Mouse (Mus musculus) layer of hippocampus, adult 2 months (tissue): ENCODE data around the gene Tfcp2. TPM values are rescaled to one million over a fixed set of nuclear protein-coding genes. Genes with fewer than 3 reads are reported as not detected.

Source experiments
- DNase-seq, 2 experiments: peaks; one replicate each; pipeline ENCODE4 v3.0.0; 2022; ENCODE audit warnings: low spot score in 2 of 2
- H3K27ac ChIP-seq: fragments of 200-600 bp; 2 replicates; pipeline ENCODE4 v1.8.1; 2022
- H3K4me3 ChIP-seq: fragments of 200-600 bp; 2 replicates; pipeline ENCODE4 v1.8.1; 2022; ENCODE audit warnings: mild to moderate bottlenecking
- CTCF ChIP-seq: fragments of 200-600 bp; conservative IDR thresholded peaks from 2 replicates; pipeline ENCODE4 v1.8.1; 2022; ENCODE audit warnings: antibody characterized with exemption, mild to moderate bottlenecking, moderate library complexity
- total RNA-seq, 2 experiments: library from RNA; stranded (reverse); gene quantifications; 2 replicates each; pipeline ENCODE4 v1.2.3; 2021

Gene Tfcp2
- total RNA-seq, 2 experiments from 2014 or later = 29.3 to 31.0 TPM

DNA sequence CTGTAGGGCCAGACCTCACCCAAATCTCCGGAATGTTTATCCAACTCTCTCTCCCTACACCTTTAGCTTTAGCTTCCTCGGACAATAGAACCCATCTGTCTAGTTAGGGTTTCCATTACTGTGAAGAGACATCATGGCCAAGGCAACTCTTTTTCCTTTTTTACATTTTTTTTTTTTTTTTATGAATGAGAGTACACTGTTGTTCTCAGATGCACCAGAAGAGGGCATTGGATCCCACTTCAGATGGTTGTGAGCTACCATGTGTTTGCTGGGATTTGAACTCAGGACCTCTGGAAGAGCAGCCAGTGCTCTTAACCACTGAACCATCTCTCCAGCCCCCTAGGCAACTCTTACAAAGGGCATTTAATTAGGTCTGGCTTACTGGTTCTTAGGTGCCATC, 86.4 kb downstream of the Tfcp2 start:
- H3K27ac ChIP-seq = no peak overlapping the region
- no peak for DNase-seq
- H3K4me3 ChIP-seq = no peak overlapping the region
- peak; percentile 57 for TF ChIP-seq CTCF

DNA sequence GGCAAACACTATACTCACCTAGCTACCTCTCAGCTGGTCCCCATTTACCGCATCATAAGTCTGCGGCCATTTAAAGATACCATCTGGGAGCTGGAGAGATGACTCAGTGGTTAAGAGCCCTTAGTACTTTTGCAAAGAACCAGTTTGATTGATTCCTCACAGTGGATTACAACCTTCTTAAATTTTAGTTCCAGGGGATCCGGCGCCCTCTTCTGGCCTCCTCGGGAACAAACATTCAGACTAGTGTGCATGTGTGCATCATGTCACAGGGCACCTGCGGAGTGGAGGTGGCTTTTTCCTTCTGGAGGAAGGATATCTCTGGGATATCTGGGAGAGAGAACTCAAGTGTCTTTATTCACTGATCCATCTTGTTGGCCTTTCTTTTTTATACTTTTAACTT, 88.1 kb downstream of the Tfcp2 start:
- Histone ChIP-seq H3K27ac (no peak overlapping the region), H3K4me3 (no peak overlapping the region)
- peak; percentile 87 for TF ChIP-seq CTCF
- peak; percentile 75 to 76 for DNase-seq

DNA sequence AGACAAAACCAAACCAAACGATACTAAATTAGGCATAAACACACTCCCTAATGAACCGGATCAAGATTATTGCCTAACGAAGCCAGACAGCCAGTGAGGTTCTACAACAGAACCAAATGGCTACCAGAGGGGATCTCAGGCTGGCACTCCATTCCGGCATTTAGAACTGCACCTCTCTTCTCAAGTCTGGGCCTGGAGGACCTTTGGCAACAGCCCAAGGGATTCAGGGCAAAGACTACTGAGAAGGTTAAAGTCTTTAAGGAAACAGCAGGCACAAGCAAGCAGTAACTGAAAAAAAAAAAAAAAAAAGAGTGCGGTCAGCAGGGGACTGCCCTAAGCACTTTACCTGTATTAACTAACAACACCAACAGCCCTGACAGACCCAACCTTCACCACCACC, 89.7 kb downstream of the Tfcp2 start:
- DNase-seq = no peak
- no peak for TF ChIP-seq CTCF
- Histone ChIP-seq H3K4me3 (no peak overlapping the region), H3K27ac (no peak overlapping the region)

DNA sequence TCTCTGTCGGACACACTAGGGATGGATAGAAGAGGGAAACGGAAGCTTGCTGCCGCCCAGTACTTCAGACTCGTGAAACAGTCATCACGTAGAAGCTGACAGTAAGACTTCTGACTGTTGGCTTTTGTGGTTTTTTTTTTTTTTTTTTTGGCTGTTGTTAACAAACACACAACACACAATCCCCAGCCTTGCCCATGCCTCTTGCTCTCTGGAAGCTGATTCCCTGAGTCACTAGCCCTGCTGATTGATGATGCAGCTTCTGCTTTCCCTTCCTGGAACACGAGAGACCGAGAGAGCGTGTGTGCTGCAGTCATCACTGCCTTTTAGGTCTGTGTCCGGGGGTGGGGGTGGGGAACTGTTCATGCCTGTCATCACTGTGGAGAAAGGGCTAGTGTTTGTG, 90.2 kb downstream of the Tfcp2 start:
- DNase-seq = no peak
- TF ChIP-seq CTCF = no peak
- no peak overlapping the region for H3K4me3 ChIP-seq
- H3K27ac ChIP-seq = no peak overlapping the region

DNA sequence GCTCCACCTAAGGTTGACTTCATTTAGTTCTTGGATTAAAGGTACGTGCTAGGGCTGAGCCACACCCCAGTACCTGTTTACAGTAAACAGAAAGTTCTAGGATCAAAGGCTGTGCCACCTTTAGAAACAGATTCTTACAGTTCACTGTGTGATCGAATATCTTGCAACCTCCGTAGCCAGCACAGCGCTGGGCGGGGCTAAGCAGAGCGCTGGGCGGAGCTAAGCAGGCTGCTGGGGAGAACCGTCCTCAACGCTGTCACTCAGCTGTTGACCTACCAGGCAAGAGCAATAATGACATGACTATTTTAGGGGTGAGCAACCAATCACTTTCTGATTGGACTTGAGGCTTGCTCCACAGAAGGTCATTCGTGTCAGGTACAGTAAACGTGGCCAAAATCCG, 90.9 kb downstream of the Tfcp2 start:
- no peak for DNase-seq
- H3K27ac ChIP-seq = no peak overlapping the region
- no peak for TF ChIP-seq CTCF
- H3K4me3 ChIP-seq = no peak overlapping the region

DNA sequence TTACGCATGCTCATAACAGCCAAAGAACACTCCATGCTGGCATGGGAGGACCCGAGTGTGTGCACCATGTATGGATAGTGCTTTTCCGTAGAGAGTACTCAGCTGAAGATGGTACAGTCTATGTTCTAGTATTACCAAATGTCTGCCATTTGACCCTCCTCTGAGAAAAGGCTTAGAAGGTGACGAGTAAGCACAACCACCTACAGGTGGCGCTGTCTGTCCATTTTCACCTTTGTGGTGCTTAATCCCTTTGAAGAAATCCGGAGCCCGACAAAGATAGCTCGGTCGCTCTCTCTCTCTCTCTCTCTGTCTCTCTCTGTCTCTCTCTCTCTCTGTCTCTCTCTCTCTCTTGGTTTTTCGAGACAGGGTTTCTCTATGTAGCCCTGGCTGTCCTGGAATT, 93.8 kb downstream of the Tfcp2 start:
- H3K4me3 ChIP-seq = no peak overlapping the region
- peak in 1 of 2 experiments; percentile 58 for DNase-seq
- TF ChIP-seq CTCF = peak; percentile 71
- H3K27ac ChIP-seq = no peak overlapping the region

DNA sequence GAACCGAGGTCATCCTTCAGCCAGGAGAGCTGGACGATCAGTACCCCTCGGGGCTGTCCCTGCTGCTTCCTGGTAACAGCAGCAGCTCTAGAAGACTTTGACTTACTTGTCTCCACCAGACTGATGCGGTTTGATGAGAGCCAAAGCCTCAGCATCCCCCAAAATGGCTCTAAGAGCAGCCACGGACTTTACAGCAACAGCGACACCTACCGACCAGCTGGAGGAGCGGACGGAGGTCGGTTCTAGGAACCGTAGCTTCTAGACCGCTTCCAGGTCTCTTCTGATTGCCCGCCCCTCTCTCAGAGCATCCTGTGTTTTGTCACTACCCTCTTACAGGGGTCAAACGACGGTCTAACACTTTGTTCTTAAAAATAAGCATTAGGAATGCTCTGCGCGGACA, 94.5 kb downstream of the Tfcp2 start:
- peak; percentile 54 to 74 for DNase-seq
- TF ChIP-seq CTCF = peak; percentile 95
- Histone ChIP-seq H3K4me3 (no peak overlapping the region; the same call in 1 of the 2 replicates), H3K27ac (no peak overlapping the region)

DNA sequence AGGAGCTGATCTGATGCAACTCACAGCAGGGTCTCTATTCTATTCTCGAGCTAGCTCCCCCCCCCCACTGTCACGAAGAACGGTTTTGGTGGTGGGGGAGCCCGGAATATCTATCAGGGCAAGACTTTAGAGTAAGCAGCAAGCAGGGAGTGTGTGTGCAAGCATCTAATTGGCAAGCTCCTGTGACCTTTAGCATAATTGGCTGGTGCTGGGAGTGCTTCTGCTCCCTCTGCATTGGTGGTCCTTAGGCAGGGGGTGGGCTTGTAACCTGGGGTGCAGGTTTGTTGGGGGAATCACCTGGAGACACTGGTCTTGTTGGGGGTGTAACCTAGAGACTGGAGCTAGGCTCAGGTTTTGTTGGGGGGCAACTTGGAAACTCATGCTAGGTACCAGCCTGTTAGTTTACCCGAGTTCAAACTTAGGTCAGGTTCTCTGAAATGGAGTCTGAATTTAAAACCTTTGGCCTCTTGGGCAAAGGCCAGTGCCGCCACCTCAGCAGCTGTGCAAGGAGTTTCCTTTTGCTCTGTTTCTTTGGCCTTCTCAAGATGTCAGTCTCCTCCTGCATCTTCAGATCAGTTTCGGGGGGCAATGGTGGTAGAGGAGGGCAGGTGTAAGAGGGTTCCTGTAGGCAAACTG, 95.3 kb downstream of the Tfcp2 start:
- DNase-seq = no peak
- no peak for TF ChIP-seq CTCF
- Histone ChIP-seq H3K4me3 (no peak overlapping the region), H3K27ac (no peak overlapping the region)

DNA sequence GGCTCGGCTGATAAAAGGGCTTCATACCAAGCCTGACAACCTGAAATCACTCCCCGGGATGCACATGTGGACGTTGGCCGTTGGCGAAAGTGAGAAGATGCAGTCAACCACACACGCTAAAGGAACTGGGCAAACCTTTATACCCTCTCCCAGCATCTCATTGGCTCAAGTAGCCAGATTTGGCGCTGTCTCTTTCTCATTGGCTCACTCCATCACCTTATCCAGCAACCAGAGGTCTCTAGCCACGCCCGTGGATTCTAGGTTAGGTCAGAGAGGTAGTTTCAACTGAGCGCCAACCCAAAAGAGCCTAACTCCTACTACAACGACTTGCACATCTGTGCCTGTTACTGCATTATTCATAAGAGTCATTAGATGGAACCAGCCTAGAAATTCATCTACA, 99.3 kb downstream of the Tfcp2 start:
- no peak for TF ChIP-seq CTCF
- H3K4me3 ChIP-seq = no peak overlapping the region
- no peak overlapping the region for H3K27ac ChIP-seq
- no peak for DNase-seq

DNA sequence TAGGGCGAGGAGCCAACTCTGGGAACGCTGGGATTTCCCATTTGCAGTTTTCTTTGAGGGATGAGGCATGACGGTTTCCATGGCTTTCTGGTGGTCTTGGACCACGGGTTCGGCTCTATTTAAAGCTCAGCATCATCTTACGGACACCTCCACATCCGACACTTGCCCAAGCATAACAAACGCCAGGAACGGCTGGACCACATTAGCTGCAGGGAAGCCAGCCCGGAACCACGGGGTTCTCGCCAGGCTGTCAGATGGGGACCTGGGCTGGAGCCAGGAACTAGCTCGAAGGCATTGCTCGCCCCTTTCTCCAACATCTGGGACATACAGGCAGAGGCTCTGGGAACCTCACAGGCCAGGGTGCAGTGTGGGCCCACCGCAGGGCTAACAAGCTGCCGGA, 100.6 kb downstream of the Tfcp2 start:
- no peak for TF ChIP-seq CTCF
- peak overlapping the region; percentile 25; the same call in 1 of the 2 replicates for H3K27ac ChIP-seq
- peak in 1 of 2 experiments; percentile 58 for DNase-seq
- H3K4me3 ChIP-seq = peak overlapping the region; percentile 39

DNA sequence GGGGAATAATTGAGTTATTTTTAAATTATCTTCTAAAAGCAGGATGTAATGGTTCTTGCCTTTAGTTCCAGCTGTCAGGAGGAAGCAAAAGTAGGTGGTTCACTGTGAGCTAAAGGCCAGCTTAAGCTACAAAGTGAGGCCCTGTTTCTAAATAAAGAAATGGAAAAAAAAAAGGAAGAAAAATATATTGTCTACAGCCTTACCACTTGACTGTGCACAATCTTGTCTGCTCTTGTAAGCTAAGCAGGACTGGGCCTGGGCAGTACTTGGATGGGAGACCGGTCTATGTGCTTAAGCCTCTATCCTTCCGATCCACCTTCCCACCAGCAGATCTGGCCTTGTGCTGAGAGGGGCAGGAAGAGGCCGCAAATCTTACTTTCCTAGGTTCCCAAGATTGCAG, 102.3 kb downstream of the Tfcp2 start:
- TF ChIP-seq CTCF = no peak
- DNase-seq = no peak
- H3K27ac ChIP-seq = no peak overlapping the region
- no peak overlapping the region for H3K4me3 ChIP-seq

DNA sequence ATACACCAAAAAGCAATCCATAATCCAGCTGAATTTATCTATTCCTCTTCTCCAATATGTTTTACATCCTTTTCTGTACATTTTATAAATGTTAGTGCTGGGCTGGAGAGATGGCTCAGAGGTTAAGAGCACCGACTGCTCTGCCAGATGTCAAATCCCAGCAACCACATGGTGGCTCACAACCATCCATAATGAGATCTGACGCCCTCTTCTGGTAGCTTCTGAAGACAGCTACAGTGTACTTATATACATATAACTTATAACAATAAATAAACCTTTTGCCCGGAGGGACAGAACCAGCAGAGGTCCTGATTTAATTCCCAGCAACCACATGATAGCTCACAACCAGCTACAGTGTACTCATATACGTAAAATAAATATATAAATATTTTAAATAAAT, 103.2 kb downstream of the Tfcp2 start:
- Histone ChIP-seq H3K27ac (no peak overlapping the region), H3K4me3 (no peak overlapping the region)
- TF ChIP-seq CTCF = no peak; the same call in 1 of the 2 replicates
- no peak for DNase-seq

Other genes with a start within 250 kb of the Tfcp2 start
- 10 to 100 TPM; 31.5 to 36.8 TPM for gene Mettl7a1, start 247.9 kb downstream of the Tfcp2 start, total RNA-seq
- gene Mettl7a3, start 217.1 kb downstream of the Tfcp2 start, total RNA-seq = under 1 TPM; 0.33 to 0.37 TPM
- not detected for gene Methig1, start 198.9 kb downstream of the Tfcp2 start, total RNA-seq
- gene Mettl7a2, start 198.8 kb downstream of the Tfcp2 start, total RNA-seq = under 1 TPM in 1 of 2 experiments, not detected in 1; 0.72 TPM
- gene Higd1c, start 187.5 kb downstream of the Tfcp2 start, total RNA-seq = not detected
- not detected for gene Gm5475, start 129.9 kb downstream of the Tfcp2 start, total RNA-seq
- gene Slc11a2, start 126.9 kb downstream of the Tfcp2 start, total RNA-seq = 10 to 100 TPM; 62.0 to 67.5 TPM
- gene Letmd1, start 83.0 kb downstream of the Tfcp2 start, total RNA-seq = 10 to 100 TPM; 57.1 to 62.9 TPM
- 10 to 100 TPM; 23.3 to 23.9 TPM for gene Csrnp2, start 56.5 kb downstream of the Tfcp2 start, total RNA-seq
- gene Pou6f1, start 48.0 kb upstream of the Tfcp2 start, total RNA-seq = 100 to 1,000 TPM; 106 to 107 TPM
- 100 to 1,000 TPM; 112 to 113 TPM for gene Dazap2, start 63.3 kb upstream of the Tfcp2 start, total RNA-seq
- gene Smagp, start 84.9 kb upstream of the Tfcp2 start, total RNA-seq = 1 to 10 TPM; 1.1 to 1.7 TPM
- 1 to 10 TPM; 5.3 to 5.6 TPM for gene Bin2, start 117.5 kb upstream of the Tfcp2 start, total RNA-seq
- gene Cela1, start 135.9 kb upstream of the Tfcp2 start, total RNA-seq = 1 to 10 TPM; 1.3 TPM
- 1 to 10 TPM; 5.6 to 7.0 TPM for gene Galnt6, start 177.4 kb upstream of the Tfcp2 start, total RNA-seq
- gene Slc4a8, start 209.7 kb upstream of the Tfcp2 start, total RNA-seq = 10 to 100 TPM; 77.4 to 94.2 TPM